Mouse (Mus musculus) thymus, adult 2 months (tissue): ENCODE data around the gene Mctp1. TPM values are rescaled to one million over a fixed set of nuclear protein-coding genes. Genes with fewer than 3 reads are reported as not detected.

Experiments
- DNase-seq: peaks from one replicate; pipeline ENCODE4 v3.0.0; 2021
- H3K27ac ChIP-seq: fragments of 200-500 bp; 2 replicates; pipeline ENCODE4 v1.5.1; 2012; ENCODE audit warnings: low read length, control low read depth; ENCODE audit not compliant: control insufficient read depth, insufficient read depth
- H3K27me3 ChIP-seq: fragments of 200-500 bp; 2 replicates; pipeline ENCODE4 v1.6.1; 2012; ENCODE audit warnings: mild to moderate bottlenecking, low read length, moderate library complexity, mixed read lengths; ENCODE audit not compliant: control insufficient read depth, insufficient read depth
- H3K36me3 ChIP-seq: fragments of 200-500 bp; 2 replicates; pipeline ENCODE4 v1.6.1; 2012; ENCODE audit warnings: mild to moderate bottlenecking, low read length, moderate library complexity; ENCODE audit not compliant: control insufficient read depth, insufficient read depth
- H3K4me1 ChIP-seq: fragments of 200-500 bp; replicated peaks from 2 replicates; pipeline ENCODE4 v1.6.1; 2012; ENCODE audit warnings: low read length; ENCODE audit not compliant: control insufficient read depth, insufficient read depth
- H3K4me3 ChIP-seq: fragments of 200-500 bp; 2 replicates; pipeline ENCODE4 v1.5.1; 2012; ENCODE audit warnings: mild to moderate bottlenecking, low read length, control low read depth, moderate library complexity; ENCODE audit not compliant: control insufficient read depth, insufficient read depth
- CTCF ChIP-seq: fragments of 200-500 bp; IDR thresholded peaks from 2 replicates; pipeline ENCODE4 v1.5.1; 2012; ENCODE audit warnings: mild to moderate bottlenecking, control low read depth, low read length, moderate library complexity, borderline replicate concordance; ENCODE audit not compliant: control insufficient read depth, poor library complexity, insufficient read depth; ENCODE audit errors: extremely low read depth
- POLR2A ChIP-seq: fragments of 200-500 bp; IDR thresholded peaks from 2 replicates; pipeline ENCODE4 v1.6.1; 2012; ENCODE audit warnings: mild to moderate bottlenecking, low read length, control low read depth, moderate library complexity; ENCODE audit not compliant: control insufficient read depth, poor library complexity, insufficient read depth; ENCODE audit errors: extremely low read depth
- WGBS: fragments of 180-500 bp; shearing (Covaris S2); methylation state at CpG from one replicate; pipeline ENCODE4 v1.1.7; 2018; 5-methylcytosine and 5-hydroxymethylcytosine counted together
- polyA plus RNA-seq: library from polyadenylated mRNA; depleted of rRNA; stranded (reverse); fragments of >200 nt; gene quantifications from 2 replicates; pipeline ENCODE4 v1.2.3, GENCODE M21; 2012

Gene Mctp1
- polyA plus RNA-seq, 1 experiment = 0.77 TPM

- 80% methylated on average over 3 of the region's 3 CpGs for WGBS
- Histone ChIP-seq H3K4me3 (no peak overlapping the region), H3K36me3 (no peaks in the 10 kb centered on the region), H3K4me1 (no peaks in the 10 kb centered on the region), H3K27me3 (no peaks in the 10 kb centered on the region), H3K27ac (no peak overlapping the region)
- DNase-seq = no peak
- TF ChIP-seq POLR2A (no peak), CTCF (no peak)
Measured at GRCm38 (mm10) chr13:76879008-76879407, 494.7 kb downstream of the Mctp1 start.

GRCm38 (mm10) chr13:76884517-76885092 is 500.3 kb downstream of the Mctp1 start:
- 94% methylated on average over 8 of the region's 8 CpGs for WGBS
- H3K27ac ChIP-seq = no peak overlapping the region
- TF ChIP-seq CTCF (no peak), POLR2A (no peak)

GRCm38 (mm10) chr13:76892987-76893386 is 508.7 kb downstream of the Mctp1 start:
- Histone ChIP-seq H3K27ac (no peak overlapping the region), H3K4me1 (no peaks in the 10 kb centered on the region), H3K36me3 (no peaks in the 10 kb centered on the region), H3K27me3 (no peaks in the 10 kb centered on the region), H3K4me3 (no peak overlapping the region)
- TF ChIP-seq CTCF (no peak), POLR2A (no peak)
- DNase-seq = no peak

More at GRCm38 (mm10) chr13:76884517-76885092, 500.3 kb downstream of the Mctp1 start:
- H3K4me3 ChIP-seq = no peak overlapping the region
- DNase-seq = no peak
- H3K36me3 ChIP-seq = no peaks in the 10 kb centered on the region
- H3K27me3 ChIP-seq = no peaks in the 10 kb centered on the region
- H3K4me1 ChIP-seq = no peaks in the 10 kb centered on the region

- H3K36me3 ChIP-seq = no peaks in the 10 kb centered on the region
- TF ChIP-seq CTCF = no peak
- TF ChIP-seq POLR2A = no peak
- WGBS = 96% methylated on average over 4 of the region's 4 CpGs
- H3K4me3 ChIP-seq = no peak overlapping the region
- no peaks in the 10 kb centered on the region for H3K27me3 ChIP-seq
- no peak for DNase-seq
- no peak overlapping the region for H3K27ac ChIP-seq
- no peaks in the 10 kb centered on the region for H3K4me1 ChIP-seq
Measured at GRCm38 (mm10) chr13:76895770-76896456, 511.6 kb downstream of the Mctp1 start.

- no peak overlapping the region for H3K27ac ChIP-seq
- TF ChIP-seq POLR2A (no peak), CTCF (no peak)
- 95% methylated on average over 1 of the region's 1 CpGs for WGBS
- H3K4me3 ChIP-seq = no peak overlapping the region
- H3K36me3 ChIP-seq = no peaks in the 10 kb centered on the region
- DNase-seq = no peak
- no peaks in the 10 kb centered on the region for H3K4me1 ChIP-seq
- H3K27me3 ChIP-seq = no peaks in the 10 kb centered on the region
Measured at GRCm38 (mm10) chr13:76896457-76896790, 512.1 kb downstream of the Mctp1 start.

- TF ChIP-seq CTCF = no peak
- no peak for TF ChIP-seq POLR2A
- Histone ChIP-seq H3K27me3 (no peaks in the 10 kb centered on the region), H3K4me1 (no peaks in the 10 kb centered on the region), H3K4me3 (no peak overlapping the region), H3K36me3 (no peaks in the 10 kb centered on the region), H3K27ac (no peak overlapping the region)
- DNase-seq = no peak
- WGBS = 90% methylated on average over 1 of the region's 1 CpGs
Measured at GRCm38 (mm10) chr13:76918321-76918720, 534.0 kb downstream of the Mctp1 start.

GRCm38 (mm10) chr13:76926851-76927250 is 542.5 kb downstream of the Mctp1 start:
- Histone ChIP-seq H3K4me3 (no peak overlapping the region), H3K27me3 (no peaks in the 10 kb centered on the region), H3K4me1 (no peaks in the 10 kb centered on the region), H3K27ac (no peak overlapping the region), H3K36me3 (no peaks in the 10 kb centered on the region)
- 90% methylated on average over 1 of the region's 1 CpGs for WGBS
- DNase-seq = no peak
- no peak for TF ChIP-seq CTCF
- TF ChIP-seq POLR2A = no peak
